Mouse (Mus musculus): ENCODE data around the gene Rnf149.
"Not testable (repeated sequence)": the region's sequence is repeated elsewhere in the genome, so short reads cannot be mapped to it uniquely, and the experiment has no call there.

Rnf149 gene

DNA sequence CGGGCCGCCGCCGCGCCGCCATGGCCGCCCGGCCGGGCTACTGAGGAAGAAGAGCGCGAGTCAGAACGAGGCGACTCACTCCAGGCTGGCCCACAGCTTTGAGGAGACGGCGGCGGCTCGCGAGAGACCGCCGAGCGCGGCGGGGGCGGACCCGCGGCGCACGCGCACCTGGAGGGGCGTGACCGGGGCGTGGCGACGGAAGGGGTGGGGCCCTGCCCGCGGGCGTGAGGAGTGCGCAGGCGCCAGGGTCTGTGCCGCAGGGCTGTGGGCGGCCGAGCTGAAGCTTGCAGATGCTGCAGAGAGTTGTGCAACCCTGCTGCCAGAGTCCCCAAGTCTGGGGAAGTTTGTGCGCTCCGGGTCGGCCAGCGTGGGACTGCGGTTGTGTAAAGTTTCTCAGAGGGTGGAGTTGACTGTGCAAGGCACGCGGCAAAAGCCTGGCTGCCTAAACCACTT is at the start of gene Rnf149:
Rnf149 (minus strand) TSS at position 153 of the 453 bp plus-strand sequence.
- peak; percentile 97 for DNase-seq

DNA sequence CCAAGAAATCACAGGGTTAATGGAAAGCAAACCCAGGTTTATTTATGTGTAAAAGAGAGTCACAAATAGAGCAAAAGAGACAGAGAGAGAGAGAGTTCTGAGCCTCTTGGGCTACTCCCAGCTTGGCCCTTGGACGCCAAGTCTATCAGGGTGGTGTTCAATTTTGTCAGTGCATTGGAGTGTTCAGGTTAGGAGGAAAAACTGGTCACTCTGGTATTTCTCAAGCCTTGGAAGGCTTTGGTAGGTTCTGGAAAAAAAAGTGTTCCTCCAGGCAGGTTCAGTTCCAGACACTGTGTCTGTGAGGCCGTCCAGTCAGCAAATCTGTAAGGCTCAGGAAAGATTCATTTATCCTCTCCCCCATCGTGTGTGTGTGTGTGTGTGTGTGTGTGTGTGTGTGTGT is 48.3 kb upstream of the Rnf149 start:
- no peak for DNase-seq

DNA sequence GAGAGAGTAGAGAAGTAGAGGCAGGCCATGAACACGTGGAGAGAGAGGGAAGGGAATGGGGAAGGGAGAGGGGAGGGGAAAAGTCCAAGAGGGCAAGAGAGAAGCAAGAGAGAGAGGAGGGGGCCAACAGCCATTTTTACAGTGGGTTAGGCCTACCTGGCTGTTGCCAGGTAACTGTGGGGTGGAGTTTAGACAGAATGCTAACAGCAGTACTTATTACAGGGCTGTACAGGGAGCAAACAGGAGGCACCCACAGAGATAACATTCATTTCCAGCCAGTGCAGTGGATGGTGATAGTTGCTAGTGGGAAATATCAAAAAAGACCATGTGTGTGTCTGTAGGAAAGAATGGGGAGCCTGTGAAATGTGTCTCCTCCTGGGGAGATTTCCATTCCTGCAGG is 46.5 kb upstream of the Rnf149 start:
- DNase-seq, result no peak

DNA sequence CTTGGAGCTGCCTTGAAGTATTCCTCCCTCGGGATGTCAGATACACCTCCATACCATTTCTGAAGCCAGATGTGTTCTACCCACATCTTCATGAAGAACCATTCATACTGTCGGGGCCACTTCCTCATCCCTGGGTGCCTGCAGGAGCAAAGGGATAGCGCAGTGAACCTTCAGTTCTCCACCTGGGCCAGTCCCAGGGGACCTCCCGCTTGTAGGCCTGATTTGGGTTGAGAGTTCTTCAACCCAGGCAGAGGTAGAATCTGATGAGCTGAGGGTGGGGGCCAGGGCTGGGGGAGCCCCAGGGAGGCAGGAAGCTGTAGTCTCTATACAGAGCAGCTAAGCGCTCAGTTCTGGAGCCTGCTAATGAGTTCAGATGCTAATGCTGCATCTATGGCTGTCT is 45.9 kb upstream of the Rnf149 start:
- DNase-seq, result no peak

DNA sequence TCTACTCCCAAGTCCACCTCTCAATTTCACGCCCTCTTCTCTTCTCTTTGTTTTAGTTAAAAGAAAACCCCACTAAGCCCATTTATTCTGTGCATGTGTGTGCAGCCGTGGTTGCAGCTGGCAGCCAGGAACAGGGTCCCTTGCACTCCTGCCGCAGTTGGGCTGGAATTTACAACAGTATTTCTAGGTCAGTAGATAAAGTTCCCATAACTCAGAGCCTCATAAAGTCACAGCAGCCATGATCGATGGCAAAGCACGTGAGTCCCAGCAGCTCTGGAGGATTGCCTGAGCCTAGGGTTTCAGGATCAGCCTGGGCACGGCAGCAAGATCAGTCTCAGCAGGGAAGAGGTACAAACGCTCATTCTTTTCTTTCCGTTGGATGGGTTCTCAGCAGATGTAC is 41.3 kb upstream of the Rnf149 start:
- DNase-seq, result no peak

DNA sequence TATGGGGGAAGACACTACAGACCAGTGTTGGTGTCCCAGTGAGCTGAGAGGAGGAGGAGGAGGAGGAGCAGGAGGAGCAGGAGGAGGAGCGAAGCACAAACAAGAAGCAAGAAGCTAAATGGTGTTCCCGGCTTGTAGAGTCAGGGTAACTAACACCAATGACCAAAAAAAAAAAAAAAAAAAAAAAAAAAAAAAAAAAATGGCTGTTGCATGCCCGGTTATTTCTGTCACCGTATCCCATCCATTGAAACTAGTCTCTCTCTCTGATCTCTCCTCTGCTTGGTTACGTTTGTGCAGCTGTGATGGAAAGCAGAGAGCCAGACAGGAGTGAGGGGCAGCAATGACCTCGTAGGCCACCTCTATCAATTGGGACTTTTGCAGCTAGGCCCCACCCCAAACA is 38.3 kb upstream of the Rnf149 start:
- DNase-seq, result no peak

DNA sequence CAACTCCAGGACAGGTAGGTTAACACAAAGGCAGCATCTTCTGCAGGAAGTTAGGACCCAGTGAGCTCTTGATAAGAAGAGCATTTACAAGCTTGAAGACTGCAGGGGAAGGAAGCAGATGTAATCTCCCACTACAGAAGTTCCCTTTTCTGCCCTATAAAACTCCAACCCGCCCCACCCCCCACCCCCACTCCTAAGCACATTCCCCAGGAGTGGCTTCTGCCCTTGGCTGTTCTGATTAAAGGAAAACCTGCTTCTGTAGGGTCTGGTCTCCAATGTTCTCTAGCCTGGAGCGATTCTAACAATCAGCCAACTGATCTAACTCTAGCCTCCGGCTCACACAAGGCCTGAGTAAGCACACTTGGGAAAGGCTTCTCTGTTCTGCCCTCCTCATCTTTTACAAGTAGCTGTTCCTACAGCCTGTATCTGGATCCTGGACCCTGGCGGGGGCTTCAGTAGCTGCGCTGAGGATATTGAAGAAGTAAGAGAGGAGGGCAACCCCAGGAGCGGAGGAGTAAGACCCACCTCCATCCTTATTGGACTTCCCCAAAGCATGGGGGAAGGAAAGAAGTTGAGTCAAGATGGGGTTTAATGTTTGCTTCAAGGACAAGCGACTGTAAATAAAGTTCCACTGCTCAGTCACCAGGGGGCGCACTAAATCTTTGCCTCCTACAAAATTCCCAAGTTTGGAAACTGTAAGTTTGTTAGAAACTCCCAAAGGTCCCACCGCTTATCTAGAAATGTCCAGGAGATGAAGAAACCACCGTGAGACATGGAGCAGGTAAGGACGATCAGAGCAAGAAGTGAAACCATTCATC is 37.5 kb upstream of the Rnf149 start:
- peak; percentile 27 for DNase-seq

DNA sequence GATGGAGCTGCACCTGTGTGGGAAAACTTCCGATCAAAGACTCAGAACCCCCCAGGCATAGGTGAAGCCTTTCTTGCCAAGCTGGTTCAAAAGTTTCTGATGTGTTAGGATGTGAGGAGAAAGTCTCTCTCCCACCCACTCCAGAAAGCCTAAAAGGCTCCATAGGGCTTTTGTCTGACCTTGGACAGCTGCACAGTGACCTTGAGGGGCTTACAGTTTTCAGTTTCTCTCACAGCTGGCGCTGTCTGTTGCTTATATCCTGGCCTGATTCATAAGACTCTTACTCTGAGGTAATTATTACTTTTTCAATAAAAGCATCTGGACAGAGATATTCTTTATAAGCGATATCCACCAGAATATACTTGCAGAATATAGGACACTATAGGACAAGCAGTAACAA is 35.9 kb upstream of the Rnf149 start:
- DNase-seq, result no peak

DNA sequence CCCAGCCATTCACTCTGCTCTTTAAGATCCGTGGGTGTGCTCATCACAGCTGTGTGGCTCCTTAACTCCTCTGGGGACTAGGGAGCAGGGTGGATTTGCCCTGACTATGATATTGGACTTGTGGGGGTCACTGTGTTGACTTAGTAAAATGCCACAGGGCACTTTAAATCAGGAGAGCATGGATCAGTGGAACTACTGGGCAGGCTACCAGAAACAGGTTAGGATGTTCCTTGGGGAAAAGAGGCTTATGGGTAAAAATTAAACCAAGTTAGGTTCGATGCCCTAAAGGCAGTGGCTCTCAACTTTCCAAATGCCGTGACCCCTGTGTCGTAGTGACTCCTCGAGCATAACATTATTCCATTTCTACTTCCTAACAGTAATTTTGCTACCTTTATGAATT is 35.3 kb upstream of the Rnf149 start:
- peak; percentile 30 for DNase-seq

DNA sequence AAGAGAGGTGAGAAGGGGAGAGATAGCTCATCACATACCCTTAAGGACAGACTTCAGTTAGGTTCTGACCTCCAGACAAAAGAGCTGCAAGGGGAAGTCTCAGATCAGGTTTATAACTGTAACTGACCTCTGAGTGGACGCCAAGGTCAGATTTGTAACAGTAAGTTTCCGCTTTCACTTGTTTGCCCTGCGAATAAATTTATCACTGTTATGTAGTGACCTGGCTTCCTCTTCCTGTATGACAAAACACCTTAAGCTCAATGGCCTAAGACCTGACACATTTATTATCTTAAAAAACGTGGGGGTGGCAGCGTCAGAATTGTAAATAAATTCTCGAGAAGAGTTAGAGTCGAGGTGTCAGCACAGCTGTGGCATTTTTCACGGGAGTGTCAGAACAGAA is 31.3 kb upstream of the Rnf149 start:
- DNase-seq, result no peak

DNA sequence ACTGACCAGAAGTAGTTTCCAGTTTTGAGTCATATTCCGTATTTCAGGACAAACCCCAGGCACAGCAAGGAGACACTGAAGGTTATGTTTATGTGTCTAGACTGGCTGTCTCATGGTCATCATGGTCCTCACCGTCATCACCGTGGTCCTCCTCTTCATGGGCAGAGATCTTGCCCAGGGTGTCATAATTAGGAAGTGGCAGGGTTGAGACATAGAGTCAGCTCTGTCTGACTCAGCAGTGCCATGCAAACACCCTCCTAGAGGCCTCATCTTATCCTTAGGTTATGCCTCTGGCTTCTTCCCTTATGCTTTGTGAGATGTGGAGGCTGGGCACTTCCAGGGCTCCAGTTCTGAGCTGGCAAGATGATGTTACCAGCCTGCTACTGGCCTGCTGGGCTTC is 25.3 kb upstream of the Rnf149 start:
- no peak for DNase-seq

DNA sequence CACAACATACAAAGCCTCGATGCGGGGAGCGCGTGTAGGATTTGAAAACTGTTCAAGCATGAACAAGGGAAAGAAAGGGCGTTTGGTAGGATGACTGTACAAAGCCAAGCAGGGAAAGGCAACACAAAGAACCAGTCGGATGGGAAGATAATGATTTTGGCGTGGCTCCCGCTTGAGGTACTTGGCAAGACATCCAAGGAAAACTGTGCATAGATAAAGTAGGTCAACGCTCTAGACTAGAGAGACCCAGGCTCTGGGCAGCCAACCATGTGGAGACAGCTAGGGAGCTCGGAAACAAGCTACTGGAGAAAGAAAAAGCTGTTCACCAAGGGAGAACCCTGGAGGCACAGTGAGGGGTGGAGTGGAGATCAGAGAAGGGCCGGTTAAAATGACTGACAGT is 21.5 kb upstream of the Rnf149 start:
- no peak for DNase-seq

DNA sequence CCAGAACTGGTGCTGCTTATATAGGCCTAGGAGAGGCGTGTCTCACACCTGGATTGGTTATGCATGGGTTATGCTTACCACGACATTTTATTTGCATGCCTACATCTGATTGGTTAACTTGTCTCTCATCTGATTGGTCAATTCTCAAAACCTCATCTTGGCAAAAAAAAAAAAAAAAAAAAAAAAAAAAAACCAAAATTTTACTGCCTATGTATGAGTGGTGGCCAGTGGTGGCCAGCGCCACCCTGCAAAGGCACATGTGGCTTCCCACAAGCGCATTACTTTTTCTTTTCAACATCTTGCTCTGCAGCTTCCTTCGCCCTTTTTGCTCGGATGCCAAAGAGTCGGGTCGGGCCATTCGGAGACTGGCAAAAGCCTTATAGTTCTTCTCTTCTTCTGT is 19.9 kb upstream of the Rnf149 start:
- not testable (repeated sequence) for DNase-seq

DNA sequence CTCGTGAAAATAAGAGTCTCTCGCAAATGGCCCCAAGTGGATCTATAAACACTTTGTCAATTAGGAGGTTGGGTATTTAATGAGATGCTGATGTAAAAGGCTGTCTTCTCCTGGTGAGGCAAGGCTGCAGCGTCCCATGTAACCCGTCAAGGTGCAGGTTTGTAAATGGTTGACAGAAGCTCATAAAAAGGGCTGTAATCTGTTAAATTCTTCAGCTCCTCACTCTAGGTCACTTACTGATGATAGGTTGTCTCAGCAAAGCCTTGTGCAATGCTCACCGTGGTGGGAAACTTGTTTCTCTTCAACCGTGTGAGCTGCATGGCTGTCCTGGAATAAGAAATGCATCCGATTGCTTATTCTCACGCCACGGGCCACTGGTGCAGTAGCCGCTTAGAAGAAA is 16.6 kb upstream of the Rnf149 start:
- DNase-seq, result no peak

DNA sequence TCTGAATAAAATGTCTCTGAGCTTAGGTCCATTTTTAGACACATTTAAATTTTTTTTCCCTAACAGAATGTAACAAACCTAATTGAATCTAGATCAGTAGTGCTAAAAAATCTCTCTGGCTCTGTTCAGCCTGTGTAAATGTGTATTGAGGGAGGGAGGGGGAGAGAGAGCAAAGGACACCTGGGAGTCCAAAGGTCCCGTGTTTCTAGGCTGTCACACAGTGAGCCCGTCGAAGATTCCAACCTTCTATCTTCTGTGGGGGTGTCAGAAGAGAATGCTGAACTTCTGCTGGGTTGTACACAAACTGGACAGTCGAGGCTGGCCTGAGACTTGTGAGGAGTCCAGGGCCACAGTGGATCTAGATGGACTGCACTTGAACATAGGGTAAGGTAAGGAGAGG is 14.9 kb upstream of the Rnf149 start:
- peak; percentile 51 for DNase-seq

DNA sequence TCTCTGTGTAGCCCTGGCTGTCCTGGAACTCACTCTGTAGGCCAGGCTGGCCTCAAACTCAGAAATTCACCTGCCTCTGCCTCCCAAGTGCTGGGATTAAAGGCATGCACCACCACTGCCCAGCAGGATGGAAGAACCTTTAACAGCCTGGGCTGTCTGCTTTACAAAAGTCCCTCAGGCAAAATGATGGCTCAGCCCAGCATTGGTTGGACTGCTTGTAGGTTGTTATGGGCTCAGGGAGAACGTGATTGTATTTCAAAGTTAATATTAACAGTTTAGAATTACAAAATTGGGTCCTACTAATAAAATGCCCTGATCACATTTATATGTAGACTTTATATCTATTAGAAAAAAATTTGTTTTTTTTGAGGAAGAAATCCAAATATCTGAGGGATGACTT is 14.4 kb upstream of the Rnf149 start:
- not testable (repeated sequence) for DNase-seq

DNA sequence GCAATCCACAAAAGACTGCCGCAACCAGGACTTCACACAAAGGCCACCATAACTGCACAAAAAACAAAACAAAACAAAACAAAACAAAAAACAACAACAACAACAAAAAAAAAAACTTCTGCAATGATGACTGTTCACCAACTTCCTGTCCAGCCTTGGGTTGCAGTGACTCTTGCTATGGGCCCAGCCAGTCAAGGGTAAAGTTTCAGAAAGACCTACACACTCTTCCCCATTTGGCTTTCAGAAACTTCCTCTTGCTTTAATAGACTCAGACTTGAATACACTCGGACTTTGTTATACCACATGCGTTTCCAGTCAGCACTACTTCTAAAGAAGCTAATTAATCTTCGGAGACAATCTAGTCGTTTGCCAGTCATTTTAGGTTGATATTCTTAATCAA is 13.0 kb upstream of the Rnf149 start:
- no peak for DNase-seq

DNA sequence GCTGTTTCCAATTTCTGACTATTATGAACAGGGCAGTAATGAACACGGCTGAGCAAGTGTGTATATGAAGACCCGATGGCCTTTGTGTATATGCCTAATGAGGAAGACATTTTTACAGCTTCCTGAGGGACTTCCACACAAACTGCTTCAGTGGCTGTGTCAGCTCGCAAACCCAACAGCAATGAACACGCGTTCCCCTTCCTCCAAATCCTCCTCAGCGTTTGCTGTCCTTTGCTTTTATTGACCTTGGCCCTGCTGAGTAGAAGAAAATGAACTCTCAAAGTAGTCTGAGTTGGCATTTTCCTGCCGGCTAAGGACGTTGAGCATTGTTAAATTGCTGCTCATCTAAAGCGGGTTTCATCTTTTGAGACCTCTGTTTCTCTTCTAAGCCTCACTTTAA is 8.2 kb upstream of the Rnf149 start:
- no peak for DNase-seq

DNA sequence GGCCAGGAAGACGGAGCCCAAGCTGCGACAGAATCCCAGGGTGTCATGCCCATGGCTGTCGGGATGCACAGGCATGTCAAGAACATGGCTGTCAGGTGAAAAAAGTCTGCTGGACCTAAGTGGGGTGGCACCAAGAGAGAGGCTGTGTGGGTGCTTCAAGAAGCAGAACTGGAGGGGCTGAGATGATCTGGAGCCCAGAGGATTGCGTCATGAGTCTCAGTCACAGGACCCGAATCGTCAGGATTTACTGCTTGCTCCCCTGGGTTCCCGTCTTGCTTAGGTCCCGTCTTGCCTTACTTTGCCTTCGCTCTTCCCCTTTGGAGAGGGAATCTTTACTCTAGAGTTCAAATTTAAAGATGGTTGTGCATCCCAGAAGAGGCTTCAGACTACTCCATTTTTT is 6.0 kb upstream of the Rnf149 start:
- no peak for DNase-seq

DNA sequence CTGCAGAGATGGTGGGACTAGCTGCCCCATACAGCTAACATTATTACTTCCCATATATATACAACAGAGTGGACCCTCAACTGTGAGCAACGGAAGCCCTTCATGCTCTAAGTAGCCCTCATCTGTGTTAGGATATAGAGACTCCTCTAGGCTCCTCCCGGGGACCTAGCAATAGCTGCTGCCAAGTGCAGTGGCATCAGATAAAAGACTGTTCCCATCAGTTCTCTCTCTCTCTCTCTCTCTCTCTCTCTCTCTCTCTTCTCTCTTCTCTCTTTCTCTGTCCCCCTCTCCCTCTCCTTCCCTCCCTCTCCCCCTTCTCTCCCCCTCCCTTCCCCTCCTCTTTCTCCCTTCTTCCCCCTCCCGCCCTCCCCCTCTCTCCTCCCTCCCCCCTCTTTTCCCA is 4.0 kb upstream of the Rnf149 start:
- no peak for DNase-seq

DNA sequence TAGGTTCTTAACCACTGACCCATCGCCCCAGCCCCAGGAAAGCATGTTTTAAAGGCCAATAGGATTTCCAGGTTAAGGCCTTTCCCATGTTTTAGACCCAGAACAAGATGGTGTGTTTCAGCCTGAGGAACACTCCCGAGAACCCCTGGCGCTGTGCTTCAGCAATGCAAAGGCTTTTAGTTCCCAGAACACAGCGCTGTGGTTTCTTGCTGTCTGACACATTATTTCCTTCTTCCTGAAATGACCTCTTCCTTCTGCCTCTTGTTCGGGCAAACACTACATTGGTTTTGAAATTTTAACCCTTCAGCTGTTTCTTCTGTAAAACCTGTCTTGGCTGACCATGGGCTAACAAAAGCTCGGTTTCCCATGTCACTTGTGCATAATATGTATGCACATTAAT is 1.9 kb upstream of the Rnf149 start:
- no peak for DNase-seq

DNA sequence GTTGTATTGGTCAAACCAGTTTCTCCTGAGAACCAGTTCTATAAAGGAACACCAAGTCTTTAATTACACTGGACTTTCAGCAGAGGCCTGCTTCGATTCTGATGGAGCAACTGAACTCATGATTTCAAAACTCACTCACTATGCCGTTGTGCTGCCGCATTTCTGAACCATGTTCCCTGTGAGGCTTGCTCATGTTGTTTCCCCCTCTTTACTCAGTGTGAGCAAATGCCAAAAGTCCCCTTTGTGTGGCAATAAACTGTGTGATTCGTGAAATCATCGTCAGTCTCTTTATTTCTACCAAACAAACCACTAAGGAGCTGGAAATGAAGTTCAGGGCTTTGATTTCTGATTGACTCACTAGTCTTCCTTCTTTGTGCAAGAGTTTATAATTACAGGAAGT is 1.2 kb upstream of the Rnf149 start:
- DNase-seq, result no peak

DNA sequence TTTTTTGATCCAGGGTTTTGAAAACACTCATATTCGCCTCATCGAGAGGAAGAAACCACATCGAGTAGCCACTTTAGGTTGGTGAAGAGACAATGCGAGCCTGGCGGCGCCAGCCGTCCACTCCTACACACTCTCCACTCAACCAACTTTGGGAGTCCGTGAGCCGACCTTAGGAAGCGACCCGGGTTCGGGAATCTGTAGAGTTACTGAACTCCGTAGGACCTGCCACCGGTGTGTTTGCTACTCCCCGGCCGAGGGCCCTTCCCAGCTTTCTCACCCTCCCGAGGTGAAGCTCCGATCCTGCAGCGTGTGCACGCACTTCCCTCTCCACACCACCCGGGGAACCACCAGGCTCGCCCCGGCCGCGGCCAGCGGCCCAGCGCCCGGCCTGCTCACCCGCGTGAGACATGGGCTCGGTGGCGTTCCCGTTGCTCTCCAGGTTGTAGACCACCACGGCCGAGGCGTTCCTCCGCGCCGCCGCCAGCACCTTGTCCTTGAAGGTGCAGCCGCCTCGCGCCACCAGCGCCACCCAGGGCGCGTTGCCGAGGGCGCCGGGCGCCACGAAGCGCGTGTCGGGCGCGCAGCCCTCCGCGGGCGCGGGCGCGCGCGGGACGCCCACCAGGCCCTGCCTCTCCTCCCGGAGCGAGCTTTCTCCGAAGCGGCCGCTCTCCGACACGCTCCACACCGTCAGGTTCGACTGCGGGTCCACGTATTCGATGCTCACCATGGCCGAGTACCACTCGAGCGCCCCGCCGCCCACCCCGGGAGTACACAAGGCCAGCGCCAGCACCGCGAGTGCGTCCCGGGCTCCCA is 568 bp downstream of the Rnf149 start:
- peak; percentile 65 for DNase-seq

DNA sequence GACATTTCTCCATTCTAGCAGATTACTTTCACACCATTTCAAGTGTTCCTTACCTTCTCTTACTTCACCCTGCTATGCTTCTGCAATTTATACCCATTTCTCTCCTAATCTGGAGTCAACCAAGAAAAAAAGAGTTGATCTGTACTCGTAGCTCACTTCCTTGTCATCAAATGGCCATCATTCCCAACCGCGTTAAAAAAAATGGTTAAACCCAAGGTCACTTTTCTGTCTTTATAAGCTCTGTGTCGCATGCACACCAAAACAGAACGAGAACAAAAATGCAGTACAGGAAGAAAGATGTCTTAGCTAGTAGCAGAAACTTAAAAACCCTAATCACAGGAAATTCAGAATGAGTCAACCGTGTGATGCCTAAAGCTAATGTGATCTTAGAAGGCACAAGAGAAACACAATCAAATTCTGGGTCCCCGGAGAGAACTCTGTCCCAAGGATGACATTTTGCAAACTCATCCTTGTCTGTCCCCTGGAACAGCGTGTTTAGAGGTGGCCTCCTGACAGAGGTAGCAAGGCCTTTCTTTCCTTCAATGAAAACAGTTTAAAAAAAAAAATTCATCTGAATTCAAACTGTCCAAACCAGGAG is 1.3 kb downstream of the Rnf149 start:
- DNase-seq, result no peak

All from kidney, postnatal 14 days (tissue).